Mouse (Mus musculus) ES-CJ7 (cell line): ENCODE measurements around the gene Rsad1.

Source experiments
- DNase-seq: peaks from one replicate; pipeline ENCODE4 v3.0.0; 2011; ENCODE audit warnings: low read depth, low spot score

The Rsad1 gene

GRCm38 (mm10) chr11:94491749-94492099 is 57.3 kb downstream of the Rsad1 start:
- no peak for DNase-seq

GRCm38 (mm10) chr11:94491035-94491748 is 57.9 kb downstream of the Rsad1 start:
- DNase-seq: peak; percentile 48
